Mouse (Mus musculus): ENCODE data around the gene Prr36.

The Prr36 gene

GRCm38 (mm10) chr8:4205246-4206123, 11.8 kb downstream of the Prr36 start:
- no peak for DNase-seq (ENCODE audit: low read depth, low spot score)

GRCm38 (mm10) chr8:4201321-4201720, 15.9 kb downstream of the Prr36 start:
- DNase-seq (ENCODE audit: low read depth, low spot score): no peak

GRCm38 (mm10) chr8:4193588-4193894, 23.7 kb downstream of the Prr36 start:
- no peak for DNase-seq (ENCODE audit: low read depth, low spot score)

GRCm38 (mm10) chr8:4192807-4193587, 24.3 kb downstream of the Prr36 start:
- DNase-seq (ENCODE audit: low read depth, low spot score): peak; percentile 77

GRCm38 (mm10) chr8:4192305-4192704, 25.0 kb downstream of the Prr36 start:
- no peak for DNase-seq (ENCODE audit: low read depth, low spot score)

- DNase-seq (ENCODE audit: low read depth, low spot score): no peak
Measured at GRCm38 (mm10) chr8:4189031-4189722, 28.1 kb downstream of the Prr36 start.

GRCm38 (mm10) chr8:4188605-4189004, 28.7 kb downstream of the Prr36 start:
- no peak for DNase-seq (ENCODE audit: low read depth, low spot score)

GRCm38 (mm10) chr8:4186151-4186550, 31.1 kb downstream of the Prr36 start:
- no peak for DNase-seq (ENCODE audit: low read depth, low spot score)

GRCm38 (mm10) chr8:4183409-4183808, 33.9 kb downstream of the Prr36 start:
- no peak for DNase-seq (ENCODE audit: low read depth, low spot score)

- no peak for DNase-seq (ENCODE audit: low read depth, low spot score)
Measured at GRCm38 (mm10) chr8:4174018-4174417, 43.2 kb downstream of the Prr36 start.

GRCm38 (mm10) chr8:4172486-4172885, 44.8 kb downstream of the Prr36 start:
- no peak for DNase-seq (ENCODE audit: low read depth, low spot score)

- DNase-seq (ENCODE audit: low read depth, low spot score): no peak
Measured at GRCm38 (mm10) chr8:4167918-4168317, 49.3 kb downstream of the Prr36 start.

GRCm38 (mm10) chr8:4166881-4167525, 50.3 kb downstream of the Prr36 start:
- DNase-seq (ENCODE audit: low read depth, low spot score): peak; percentile 26

- DNase-seq (ENCODE audit: low read depth, low spot score): peak; percentile 100
Measured at GRCm38 (mm10) chr8:4165852-4166751, 51.2 kb downstream of the Prr36 start, which contains the start of gene Evi5l. Gene Evi5l (plus strand): TSS chr8:4166567.

- peak; percentile 88 for DNase-seq (ENCODE audit: low read depth, low spot score)
Measured at GRCm38 (mm10) chr8:4165176-4165851, 51.9 kb downstream of the Prr36 start.

GRCm38 (mm10) chr8:4162786-4163185, 54.5 kb downstream of the Prr36 start:
- DNase-seq (ENCODE audit: low read depth, low spot score): no peak
